Mouse (Mus musculus): ENCODE data around the gene Tmcc3.

Tmcc3 gene

GRCm38 (mm10) chr10:94415950-94416844 lies 104.4 kb downstream of the Tmcc3 start:
- no peak for DNase-seq (ENCODE audit: low spot score in 2 of 2)

DNA sequence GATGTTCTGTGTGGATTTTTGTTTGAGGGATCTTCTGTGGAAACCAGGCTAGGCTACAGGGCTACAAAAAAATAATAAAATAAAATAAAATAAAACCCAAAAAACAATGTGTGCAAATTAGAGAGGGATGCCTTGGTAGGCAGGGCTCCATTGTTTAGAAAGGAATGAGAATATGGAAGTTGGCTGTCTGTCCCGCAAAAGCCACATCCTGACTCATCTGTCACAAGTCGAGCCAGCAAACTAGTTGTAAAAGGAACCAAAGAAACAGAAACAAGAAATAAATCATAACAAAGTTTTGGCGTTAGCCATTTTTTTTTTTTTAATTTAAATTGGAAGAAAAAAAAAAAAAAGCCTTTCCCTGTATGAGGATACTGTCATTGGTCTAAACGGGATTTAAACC lies 105.9 kb downstream of the Tmcc3 start:
- DNase-seq (ENCODE audit: low spot score in 2 of 2) = no peak

GRCm38 (mm10) chr10:94426000-94426920 lies 114.5 kb downstream of the Tmcc3 start:
- DNase-seq (ENCODE audit: low spot score in 2 of 2) = peak; percentile 56 to 78

GRCm38 (mm10) chr10:94426921-94427270 lies 115.1 kb downstream of the Tmcc3 start:
- no peak for DNase-seq (ENCODE audit: low spot score in 2 of 2)

GRCm38 (mm10) chr10:94428186-94428942 lies 116.6 kb downstream of the Tmcc3 start:
- peak in 1 of 2 experiments; percentile 33 for DNase-seq (ENCODE audit: low spot score in 2 of 2)

- DNase-seq (ENCODE audit: low spot score in 2 of 2) = no peak
Measured at GRCm38 (mm10) chr10:94430566-94430965, 118.8 kb downstream of the Tmcc3 start.

DNA sequence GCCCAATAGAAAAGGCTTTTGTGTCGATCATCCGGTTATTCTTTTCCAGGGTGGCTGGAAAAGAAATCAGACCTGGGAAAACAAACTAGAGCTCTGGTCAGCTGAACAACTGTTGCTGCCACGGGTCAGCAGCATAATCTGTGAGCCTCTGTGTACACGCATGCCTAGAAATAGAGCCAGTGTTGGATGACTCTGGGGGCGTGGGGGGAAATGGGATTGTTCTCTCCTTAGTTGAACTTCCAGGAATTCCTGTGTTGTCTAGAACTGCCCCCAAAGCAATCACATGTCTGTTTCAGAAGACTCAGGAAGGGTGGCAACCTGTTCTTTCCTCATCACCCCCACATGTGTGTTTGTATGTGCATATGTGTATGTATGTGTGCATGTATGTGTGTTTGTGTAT lies 121.2 kb downstream of the Tmcc3 start:
- no peak for DNase-seq (ENCODE audit: low spot score in 2 of 2)

- DNase-seq (ENCODE audit: low spot score in 2 of 2) = no peak
Measured at GRCm38 (mm10) chr10:94433901-94434300, 122.2 kb downstream of the Tmcc3 start.

DNA sequence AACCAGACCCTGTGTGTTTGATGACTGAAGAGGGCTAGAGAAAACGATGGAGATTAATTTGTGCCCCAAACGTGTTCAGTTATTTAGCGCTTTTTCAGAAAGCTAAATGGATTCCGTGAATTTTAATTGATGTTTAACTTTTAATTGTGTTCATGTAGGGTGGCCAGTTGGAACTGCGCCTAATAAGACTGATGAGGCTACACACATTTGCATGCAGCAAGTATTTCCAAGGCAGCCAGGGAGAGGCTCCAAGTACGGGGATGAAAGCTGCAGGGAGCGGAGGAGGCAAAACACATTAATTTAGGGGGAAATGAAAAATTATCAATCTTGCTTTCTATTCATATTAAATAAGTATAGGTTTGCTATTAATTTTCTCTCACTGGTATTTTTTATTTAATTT lies 131.0 kb downstream of the Tmcc3 start:
- no peak for DNase-seq (ENCODE audit: low spot score in 2 of 2)

DNA sequence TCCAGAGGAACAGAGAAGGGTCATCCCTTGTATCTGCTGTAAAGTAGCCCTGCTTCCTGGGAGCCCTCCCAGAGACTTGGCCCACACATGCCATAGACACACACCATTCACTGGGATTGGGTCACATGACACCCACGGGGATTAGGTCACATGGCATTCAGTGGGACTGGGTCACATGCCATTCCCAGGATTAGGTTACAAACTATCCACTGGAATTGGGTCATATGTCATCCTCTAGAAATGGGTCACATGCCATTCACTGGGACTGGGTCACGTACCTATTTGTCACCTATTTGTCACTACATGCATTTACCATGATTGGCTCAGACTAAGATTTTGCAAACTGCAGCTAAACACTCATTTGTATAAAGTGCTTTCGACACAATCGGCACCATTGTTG lies 131.7 kb downstream of the Tmcc3 start:
- DNase-seq (ENCODE audit: low spot score in 2 of 2) = no peak

DNA sequence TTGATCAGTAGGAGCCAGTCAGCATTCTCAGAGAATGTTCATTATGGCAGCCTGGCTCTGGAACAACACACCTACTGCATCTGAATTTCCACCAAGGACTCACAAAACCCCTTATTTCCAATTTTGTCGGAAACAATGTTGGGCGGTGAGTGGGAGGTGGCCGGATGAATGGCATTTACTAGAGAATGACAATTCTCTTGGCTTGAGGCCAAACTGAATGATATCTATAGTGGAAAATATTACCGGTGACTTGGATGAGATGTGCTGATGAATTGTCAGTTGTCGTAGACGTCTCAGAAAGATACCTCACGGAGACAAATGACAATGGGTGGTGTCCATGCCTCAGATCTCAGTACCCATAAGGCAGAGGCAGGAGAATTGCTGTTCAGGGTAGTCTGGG lies 133.4 kb downstream of the Tmcc3 start:
- DNase-seq (ENCODE audit: low spot score in 2 of 2) = no peak

GRCm38 (mm10) chr10:94446379-94447008 lies 134.7 kb downstream of the Tmcc3 start:
- DNase-seq (ENCODE audit: low spot score in 2 of 2) = peak in 1 of 2 experiments; percentile 13

GRCm38 (mm10) chr10:94449676-94450075 lies 137.9 kb downstream of the Tmcc3 start:
- no peak for DNase-seq (ENCODE audit: low spot score in 2 of 2)

- DNase-seq (ENCODE audit: low spot score in 2 of 2) = no peak
Measured at GRCm38 (mm10) chr10:94450781-94451180, 139.0 kb downstream of the Tmcc3 start.

DNA sequence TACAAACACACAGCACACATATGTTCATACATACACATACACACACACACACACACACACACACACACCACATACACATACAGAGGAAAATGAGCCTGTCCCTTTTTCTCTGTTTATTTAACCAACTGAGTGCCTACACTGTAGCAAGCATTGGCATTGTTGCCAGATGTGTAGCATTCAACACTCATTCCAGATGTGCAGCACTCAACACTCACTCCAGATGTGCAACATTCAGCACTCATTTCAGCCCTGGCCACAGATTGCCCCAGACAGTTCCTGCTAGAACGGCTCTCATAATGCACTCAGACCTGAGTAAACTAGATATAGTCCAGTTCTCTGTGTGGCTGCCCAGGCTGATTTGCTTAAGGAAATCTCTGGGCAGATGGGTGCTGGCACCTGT lies 145.7 kb downstream of the Tmcc3 start:
- DNase-seq (ENCODE audit: low spot score in 2 of 2) = no peak

DNA sequence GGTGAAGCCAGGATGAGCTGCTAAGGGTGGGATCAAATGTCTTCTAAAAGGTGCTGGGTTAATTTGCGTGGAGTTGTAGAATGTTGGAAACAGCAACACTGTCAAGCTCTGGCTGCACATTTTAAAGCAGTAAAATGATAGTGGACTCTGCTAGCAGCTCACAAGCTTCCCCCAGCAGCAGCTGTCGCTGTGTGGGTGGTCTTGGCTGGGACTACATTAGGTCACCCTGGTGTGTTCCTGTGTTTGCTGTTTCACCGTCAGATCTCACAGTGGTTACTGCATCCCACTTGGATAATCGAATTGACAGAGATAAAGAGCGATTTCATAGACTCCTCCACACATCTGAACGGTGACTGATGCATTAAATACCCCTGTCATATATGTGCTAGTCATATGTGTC lies 146.9 kb downstream of the Tmcc3 start:
- DNase-seq (ENCODE audit: low spot score in 2 of 2) = peak in 1 of 2 experiments; percentile 37

DNA sequence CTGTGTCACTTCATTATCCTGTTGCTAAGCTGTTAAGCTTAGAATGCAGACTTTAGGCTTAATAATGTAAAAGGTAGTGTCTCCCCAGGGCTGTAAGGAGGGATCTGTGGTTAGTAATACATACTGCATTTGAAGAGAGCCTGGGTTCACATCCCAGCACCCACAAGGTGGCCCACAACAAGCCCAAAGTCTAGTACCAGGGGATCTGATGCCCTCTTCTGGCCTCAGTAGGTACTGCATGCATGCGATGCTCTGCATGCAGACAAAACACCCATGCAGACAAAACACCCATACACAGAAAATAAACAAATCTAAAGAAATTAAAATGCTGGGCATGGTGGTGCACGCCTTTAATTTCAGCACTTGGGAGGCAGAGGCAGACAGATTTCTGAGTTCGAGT lies 149.6 kb downstream of the Tmcc3 start:
- DNase-seq (ENCODE audit: low spot score in 2 of 2) = no peak

GRCm38 (mm10) chr10:94461871-94462270 lies 150.1 kb downstream of the Tmcc3 start:
- DNase-seq (ENCODE audit: low spot score in 2 of 2) = no peak

DNA sequence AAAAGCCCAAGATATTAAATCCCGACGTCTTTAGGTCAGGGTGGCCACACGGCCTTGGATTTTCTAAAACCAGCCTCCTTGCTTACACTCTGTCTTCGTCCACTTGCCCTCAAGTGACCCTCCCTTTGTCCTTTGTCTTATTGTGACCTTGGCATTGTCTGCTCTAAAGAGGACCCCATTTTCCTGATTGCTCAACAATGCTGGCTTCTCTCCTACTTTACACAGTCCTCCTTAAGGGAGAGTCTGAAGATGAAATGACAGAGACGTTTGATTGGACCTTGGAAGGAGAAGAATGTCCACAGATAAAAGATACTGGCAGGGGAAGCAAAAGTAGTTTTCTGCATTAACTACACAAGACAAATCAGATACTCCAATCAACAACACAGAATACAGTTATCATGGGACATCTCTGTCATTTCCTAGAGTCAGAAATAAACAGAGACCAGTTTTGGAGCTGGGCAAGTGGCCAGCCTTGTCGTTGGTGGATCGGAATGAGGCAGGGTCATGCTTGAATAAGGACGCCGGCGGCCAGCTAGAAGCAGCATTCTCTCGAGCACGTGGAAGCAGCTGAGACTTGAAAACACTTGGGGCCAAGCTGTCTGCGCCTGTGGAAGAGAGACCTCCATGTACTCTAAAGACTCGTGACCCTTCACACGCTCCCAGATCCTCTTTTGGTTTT lies 150.8 kb downstream of the Tmcc3 start:
- DNase-seq (ENCODE audit: low spot score in 2 of 2) = peak in 1 of 2 experiments; percentile 46

- no peak for DNase-seq (ENCODE audit: low spot score in 2 of 2)
Measured at GRCm38 (mm10) chr10:94463410-94463809, 151.7 kb downstream of the Tmcc3 start.

GRCm38 (mm10) chr10:94465646-94466045 lies 153.9 kb downstream of the Tmcc3 start:
- no peak for DNase-seq (ENCODE audit: low spot score in 2 of 2)
